Mouse (Mus musculus) erythroblast, embryonic 14.5 days (primary cell): ENCODE data around the gene Adam33.

Source experiments
- GATA1 ChIP-seq: IDR thresholded peaks from 2 replicates; pipeline ENCODE4 v1.6.1; 2012; ENCODE audit warnings: low read length, inconsistent platforms, mixed read lengths
- TAL1 ChIP-seq: IDR thresholded peaks from 3 replicates; pipeline ENCODE4 v1.6.1; 2012; ENCODE audit warnings: low read length, inconsistent platforms, mixed read lengths

DNA sequence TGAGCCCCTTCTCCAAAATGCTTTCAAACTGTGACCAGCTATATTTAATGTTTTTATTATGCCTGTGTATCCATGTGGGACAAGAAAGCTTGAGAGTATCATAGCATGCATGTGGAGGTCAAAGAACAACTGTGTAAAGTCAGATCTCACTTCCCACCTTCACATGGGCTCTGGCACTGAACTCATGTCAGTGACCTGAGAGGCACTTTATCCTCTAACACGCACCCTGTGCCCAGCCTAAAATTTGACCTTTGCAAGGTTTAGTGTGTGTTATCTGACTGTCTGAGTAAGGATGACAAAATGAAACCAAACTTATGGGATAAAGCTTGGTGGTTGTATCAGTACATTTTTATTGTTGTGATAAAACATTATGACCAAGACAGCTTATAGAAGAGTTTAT lies 53.0 kb downstream of the Adam33 start:
- TF ChIP-seq TAL1 = no peak
- no peak for TF ChIP-seq GATA1
